Mouse (Mus musculus): Measurements from ENCODE around the gene Selenoo.
A peak's percentile ranks its signal among the peaks of the same experiment; 100 is the strongest.

Selenoo gene

GRCm38 (mm10) chr15:89088607-89089247 lies at the start of gene Selenoo:
TSS of gene Selenoo (plus strand) at chr15:89089084.
- peak; percentile 94 to 95 for DNase-seq

- peak in 1 of 2 experiments; percentile 2 for DNase-seq
These were observed 44.5 kb upstream of the Selenoo start for GRCm38 (mm10) chr15:89044381-89044780.

- DNase-seq: no peak
These were observed 42.5 kb upstream of the Selenoo start for GRCm38 (mm10) chr15:89046356-89046755.

- DNase-seq: no peak
These were observed 34.2 kb upstream of the Selenoo start for GRCm38 (mm10) chr15:89054666-89055065.

- DNase-seq: peak; percentile 25 to 27
These were observed 30.1 kb upstream of the Selenoo start for GRCm38 (mm10) chr15:89058736-89059135.

- DNase-seq: peak; percentile 73
These were observed 29.5 kb upstream of the Selenoo start, which contains the start of gene Panx2 for GRCm38 (mm10) chr15:89059161-89059931. TSS of gene Panx2 (plus strand) at chr15:89059734.

GRCm38 (mm10) chr15:89060032-89060681 lies 28.7 kb upstream of the Selenoo start:
- DNase-seq: peak; percentile 71 to 72

- peak; percentile 20 to 24 for DNase-seq
These were observed 27.9 kb upstream of the Selenoo start for GRCm38 (mm10) chr15:89060811-89061460.

GRCm38 (mm10) chr15:89061761-89062517 lies 26.9 kb upstream of the Selenoo start:
- DNase-seq: no peak

GRCm38 (mm10) chr15:89062518-89062910 lies 26.4 kb upstream of the Selenoo start:
- DNase-seq: no peak

GRCm38 (mm10) chr15:89063001-89063400 lies 25.9 kb upstream of the Selenoo start:
- peak; percentile 26 to 29 for DNase-seq

- peak; percentile 60 to 74 for DNase-seq
These were observed 25.3 kb upstream of the Selenoo start for GRCm38 (mm10) chr15:89063536-89063935.

GRCm38 (mm10) chr15:89064891-89065290 lies 24.0 kb upstream of the Selenoo start:
- peak in 1 of 2 experiments; percentile 21 for DNase-seq

GRCm38 (mm10) chr15:89067609-89068008 lies 21.3 kb upstream of the Selenoo start:
- DNase-seq: peak in 1 of 2 experiments; percentile 26

- DNase-seq: peak in 1 of 2 experiments; percentile 23
These were observed 20.7 kb upstream of the Selenoo start for GRCm38 (mm10) chr15:89068226-89068625.

GRCm38 (mm10) chr15:89069336-89069840 lies 19.5 kb upstream of the Selenoo start:
- DNase-seq: peak; percentile 9 to 11

GRCm38 (mm10) chr15:89070606-89071005 lies 18.3 kb upstream of the Selenoo start:
- DNase-seq: peak in 1 of 2 experiments; percentile 20

GRCm38 (mm10) chr15:89073993-89074603 lies 14.8 kb upstream of the Selenoo start:
- DNase-seq: no peak

- DNase-seq: peak in 1 of 2 experiments; percentile 50
These were observed 14.0 kb upstream of the Selenoo start, which contains the start of gene Trabd for GRCm38 (mm10) chr15:89074613-89075477. TSS of gene Trabd (plus strand) at chr15:89075124.

GRCm38 (mm10) chr15:89075478-89076147 lies 13.3 kb upstream of the Selenoo start:
- peak; percentile 93 for DNase-seq
